Mouse (Mus musculus) heart, adult 2 months (tissue): ENCODE results near the gene Cenpm. TPM values are rescaled to one million over a fixed set of nuclear protein-coding genes. Genes with fewer than 3 reads are reported as not detected.

Experiments used
- DNase-seq, 2 experiments: peaks; one replicate each; pipeline ENCODE4 v3.0.0; 2021
- H3K27ac ChIP-seq: fragments of 200-600 bp; 2 replicates; pipeline ENCODE4 v1.8.1; 2022
- H3K27me3 ChIP-seq: fragments of 200-500 bp; 2 replicates; pipeline ENCODE4 v1.6.1; 2012; ENCODE audit warnings: mild to moderate bottlenecking, low read length, inconsistent platforms, mixed read lengths; ENCODE audit not compliant: control insufficient read depth, insufficient read depth
- H3K36me3 ChIP-seq: fragments of 200-500 bp; 2 replicates; pipeline ENCODE4 v1.6.1; 2012; ENCODE audit warnings: low read length, inconsistent platforms; ENCODE audit not compliant: control insufficient read depth, insufficient read depth
- H3K4me1 ChIP-seq: fragments of 200-500 bp; 2 replicates; pipeline ENCODE4 v1.6.1; 2011; ENCODE audit warnings: low read length; ENCODE audit not compliant: control insufficient read depth, insufficient read depth
- H3K4me3 ChIP-seq: fragments of 200-600 bp; 2 replicates; pipeline ENCODE4 v1.8.1; 2022
- H3K79me2 ChIP-seq: fragments of 200-500 bp; replicated peaks from 2 replicates; pipeline ENCODE4 v1.6.1; 2012; ENCODE audit warnings: mild to moderate bottlenecking, inconsistent platforms, low read length, moderate library complexity, mixed read lengths; ENCODE audit not compliant: control insufficient read depth, insufficient read depth
- H3K9ac ChIP-seq: fragments of 200-500 bp; 2 replicates; pipeline ENCODE4 v1.6.1; 2012; ENCODE audit warnings: low read depth, mild to moderate bottlenecking, control low read depth, inconsistent platforms, low read length, mixed read lengths
- CTCF ChIP-seq: fragments of 200-600 bp; IDR thresholded peaks from 2 replicates; pipeline ENCODE4 v1.8.1; 2022; ENCODE audit warnings: antibody characterized with exemption, mild to moderate bottlenecking, moderate library complexity
- EP300 ChIP-seq: fragments of 200-500 bp; IDR thresholded peaks from 2 replicates; pipeline ENCODE4 v1.6.1; 2011; ENCODE audit warnings: low read depth, low read length, control low read depth; ENCODE audit not compliant: insufficient read depth
- POLR2A ChIP-seq: fragments of 200-500 bp; IDR thresholded peaks from 2 replicates; pipeline ENCODE4 v1.6.1; 2011; ENCODE audit warnings: mild to moderate bottlenecking, low read depth, low read length, control low read depth; ENCODE audit not compliant: insufficient read depth
- WGBS: fragments of 180-500 bp; shearing (Covaris S2); methylation state at CpG from one replicate; pipeline ENCODE4 v1.1.7; 2018; 5-methylcytosine and 5-hydroxymethylcytosine counted together
- intact Hi-C: fragments of 180-260 bp; cut with DNase I; formaldehyde crosslinking; loops from one replicate; pipeline ENCODE4 v1.15.1; 2025
- polyA plus RNA-seq: library from polyadenylated mRNA; depleted of rRNA; stranded (reverse); fragments of >200 nt; gene quantifications from 2 replicates; pipeline ENCODE4 v1.2.3, GENCODE M21; 2012
- total RNA-seq, 2 experiments: library from RNA; stranded (reverse); gene quantifications; 2 replicates each; pipeline ENCODE4 v1.2.3; 2021

The Cenpm gene
- total and polyA plus RNA-seq, 3 experiments, result 0.39 to 1.7 (median 0.42) TPM

DNA sequence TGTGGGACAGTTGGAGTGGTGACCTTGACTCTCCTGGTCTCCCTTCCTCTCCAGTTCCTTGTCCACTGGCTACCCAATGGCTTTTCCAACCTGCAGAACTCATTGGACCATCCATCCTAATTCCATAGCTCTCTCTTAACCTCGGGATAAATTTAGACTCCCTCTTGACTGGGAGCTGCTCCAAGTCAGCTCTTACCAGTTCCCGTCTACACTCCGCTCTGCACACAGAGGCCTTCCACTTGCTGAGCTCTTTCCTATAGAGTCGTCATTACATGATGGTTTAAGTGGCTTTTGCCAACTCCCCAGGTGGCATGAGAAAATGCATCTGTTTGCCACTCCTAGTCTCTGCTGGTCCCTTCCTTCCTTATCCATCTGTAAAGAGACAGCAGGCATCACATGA lies 36.1 kb upstream of the Cenpm start:
- no peaks in the 10 kb centered on the region for H3K36me3 ChIP-seq
- no peaks in the 10 kb centered on the region; the same call in 1 of the 2 replicates for H3K27me3 ChIP-seq
- H3K4me1 ChIP-seq, result peaks cover 2% of the 10 kb centered on the region; the same call in 1 of the 2 replicates
- no peak overlapping the region for H3K4me3 ChIP-seq
- WGBS, result 36% methylated on average over 4 of the region's 4 CpGs
- H3K27ac ChIP-seq, result no peak overlapping the region
- intact Hi-C loops, result no loop called here
- DNase-seq, result no peak
- no peak overlapping the region for H3K9ac ChIP-seq
- H3K79me2 ChIP-seq, result no peaks in the 10 kb centered on the region
- TF ChIP-seq EP300 (no peak), CTCF (no peak), POLR2A (no peak)

DNA sequence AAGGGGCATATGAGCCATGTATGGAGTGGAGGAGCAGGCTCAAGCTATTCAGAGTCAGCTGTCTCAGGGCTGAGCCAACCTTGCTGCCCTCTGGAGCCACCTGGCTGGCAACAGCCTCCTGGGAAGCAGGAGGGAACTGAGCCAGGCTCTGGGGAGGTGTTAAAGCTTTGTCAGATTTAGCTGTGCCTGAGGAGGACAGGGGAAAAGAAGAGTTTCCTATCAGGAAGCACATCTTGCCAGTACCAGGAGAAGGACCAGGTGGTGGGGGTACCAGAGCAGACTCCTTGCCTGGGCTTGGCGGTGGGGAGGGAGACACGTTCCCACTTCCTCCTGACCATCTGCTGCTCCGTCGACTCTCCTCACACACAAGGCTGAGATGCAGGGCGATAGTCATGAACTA lies 33.0 kb upstream of the Cenpm start:
- no peaks in the 10 kb centered on the region for H3K79me2 ChIP-seq
- TF ChIP-seq CTCF (no peak), POLR2A (no peak), EP300 (no peak)

DNA sequence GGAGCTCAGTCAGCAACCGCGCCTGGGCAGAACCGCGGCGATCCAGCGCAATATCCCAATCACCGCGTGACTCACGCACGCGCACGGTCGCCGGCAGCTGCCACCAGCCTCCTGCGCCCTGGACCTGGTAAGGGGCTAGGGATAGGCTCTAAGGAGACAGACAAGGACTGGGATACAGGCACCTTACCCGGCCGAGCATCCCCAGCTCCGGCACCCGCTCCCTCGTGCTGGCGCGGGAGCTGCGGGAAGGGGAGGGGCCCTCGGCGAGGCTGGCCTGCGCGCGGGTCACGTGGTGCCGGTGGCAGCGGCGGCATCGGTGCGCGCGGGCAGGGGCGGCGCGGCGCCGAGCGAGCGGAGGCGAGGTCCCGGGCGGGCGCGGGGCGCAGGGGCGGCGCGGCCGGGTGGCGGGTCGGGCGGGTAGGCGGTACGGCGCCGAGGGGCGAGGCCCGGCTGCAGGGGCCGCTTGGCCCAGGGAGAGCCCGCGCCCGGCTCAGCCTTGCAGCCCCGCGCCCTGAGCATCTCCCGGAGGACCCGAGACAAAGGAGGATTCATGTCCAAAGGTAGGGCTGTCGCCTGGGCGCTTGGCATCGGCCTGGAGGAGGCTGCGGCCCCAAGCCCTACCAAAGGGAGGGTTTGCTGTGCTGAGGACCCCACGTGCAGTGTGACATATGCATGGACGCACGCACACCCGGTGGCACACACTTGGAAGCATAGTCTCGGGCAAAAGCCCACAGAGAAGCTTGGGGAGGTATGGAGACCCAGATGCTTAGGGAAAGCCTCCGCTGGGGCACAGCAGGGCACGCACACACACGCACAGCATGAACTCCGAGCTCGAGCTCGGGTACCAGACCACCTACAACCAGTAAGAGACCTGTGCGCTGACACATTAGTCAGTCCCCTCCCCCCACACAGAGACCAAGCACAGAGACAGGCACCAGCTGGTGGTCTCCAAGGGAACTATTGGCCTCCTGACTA lies 30.7 kb upstream of the Cenpm start:
- intact Hi-C loops, result no loop called here
- 2% methylated on average over 86 of the region's 86 CpGs for WGBS
- Histone ChIP-seq H3K27me3 (peaks cover 5% of the 10 kb centered on the region), H3K4me1 (no peaks in the 10 kb centered on the region; the same call in 1 of the 2 replicates), H3K36me3 (no peaks in the 10 kb centered on the region), H3K9ac (no peak overlapping the region), H3K4me3 (peak overlapping the region; percentile 18; the same call in 1 of the 2 replicates), H3K79me2 (no peaks in the 10 kb centered on the region), H3K27ac (no peak overlapping the region)
- no peak for TF ChIP-seq POLR2A
- TF ChIP-seq EP300, result no peak
- no peak for TF ChIP-seq CTCF
- peak; percentile 21 to 30 for DNase-seq

More for the DNA sequence above, 33.0 kb upstream of the Cenpm start:
- DNase-seq, result no peak
- Histone ChIP-seq H3K27ac (no peak overlapping the region), H3K4me1 (peaks cover 2% of the 10 kb centered on the region; the same call in 1 of the 2 replicates), H3K36me3 (no peaks in the 10 kb centered on the region), H3K4me3 (no peak overlapping the region), H3K9ac (no peak overlapping the region), H3K27me3 (peaks cover 5% of the 10 kb centered on the region)
- WGBS, result 54% methylated on average over 5 of the region's 5 CpGs
- intact Hi-C loops, result no loop called here

DNA sequence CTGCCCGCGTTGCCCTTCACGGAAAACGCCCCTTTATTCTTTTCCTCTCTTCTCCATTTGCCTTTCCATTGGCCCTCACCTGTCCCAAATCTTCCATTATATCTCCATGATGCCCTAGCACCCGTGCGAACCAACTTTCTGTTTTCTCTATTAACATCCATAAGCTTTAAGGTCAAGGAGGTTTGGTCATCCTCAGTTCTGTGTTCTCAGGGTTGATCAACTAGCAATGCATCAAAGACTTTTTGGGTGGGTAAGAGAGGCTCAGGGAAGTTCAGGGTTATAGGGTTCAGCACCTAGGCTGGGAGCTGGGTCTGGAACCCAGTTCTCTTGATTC lies 30.0 kb upstream of the Cenpm start, which contains the start of gene Sept3:
Gene Sept3, plus strand, starts transcription at position 301 of the 334 bp plus-strand sequence.
- intact Hi-C loops, result no loop called here
- Histone ChIP-seq H3K4me1 (no peaks in the 10 kb centered on the region), H3K79me2 (no peaks in the 10 kb centered on the region), H3K4me3 (peak within 1 kb of the TSS; percentile 18; the same call in 1 of the 2 replicates), H3K9ac (no peak within 1 kb of the TSS), H3K27ac (no peak within 1 kb of the TSS), H3K36me3 (no peaks in the 10 kb centered on the region), H3K27me3 (peaks cover 5% of the 10 kb centered on the region)
- DNase-seq, result no peak
- 25% methylated on average over 6 of the region's 6 CpGs for WGBS
- TF ChIP-seq EP300, result no peak
- TF ChIP-seq POLR2A, result no peak
- TF ChIP-seq CTCF, result no peak

DNA sequence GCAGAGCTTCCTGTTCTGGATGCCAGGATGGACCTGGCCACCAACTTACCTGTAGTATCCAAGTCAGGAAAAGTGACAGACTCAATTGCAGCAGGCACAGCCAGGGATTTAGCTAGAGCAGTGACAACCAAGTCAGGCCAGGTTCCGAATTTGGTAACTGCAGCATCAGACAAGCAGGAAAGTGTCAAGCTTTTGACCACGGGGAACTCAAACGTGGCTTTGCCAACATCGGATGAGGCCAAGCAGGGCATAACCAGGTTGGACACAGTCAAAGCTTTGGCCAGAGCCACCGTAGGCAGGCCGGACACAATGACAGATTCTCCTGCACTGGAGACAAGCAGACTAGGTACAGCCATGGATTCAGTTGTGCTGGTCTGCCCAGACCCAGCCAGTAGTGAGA lies 27.7 kb upstream of the Cenpm start:
- no peak overlapping the region for H3K4me3 ChIP-seq
- no peaks in the 10 kb centered on the region for H3K36me3 ChIP-seq
- no peaks in the 10 kb centered on the region for H3K79me2 ChIP-seq
- no peak overlapping the region for H3K9ac ChIP-seq
- DNase-seq, result no peak
- 78% methylated on average over 6 of the region's 6 CpGs for WGBS
- no peak overlapping the region for H3K27ac ChIP-seq
- no peaks in the 10 kb centered on the region for H3K4me1 ChIP-seq
- TF ChIP-seq EP300, result no peak
- TF ChIP-seq POLR2A, result no peak
- TF ChIP-seq CTCF, result no peak
- H3K27me3 ChIP-seq, result peaks cover 5% of the 10 kb centered on the region
- intact Hi-C loops, result no loop called here

DNA sequence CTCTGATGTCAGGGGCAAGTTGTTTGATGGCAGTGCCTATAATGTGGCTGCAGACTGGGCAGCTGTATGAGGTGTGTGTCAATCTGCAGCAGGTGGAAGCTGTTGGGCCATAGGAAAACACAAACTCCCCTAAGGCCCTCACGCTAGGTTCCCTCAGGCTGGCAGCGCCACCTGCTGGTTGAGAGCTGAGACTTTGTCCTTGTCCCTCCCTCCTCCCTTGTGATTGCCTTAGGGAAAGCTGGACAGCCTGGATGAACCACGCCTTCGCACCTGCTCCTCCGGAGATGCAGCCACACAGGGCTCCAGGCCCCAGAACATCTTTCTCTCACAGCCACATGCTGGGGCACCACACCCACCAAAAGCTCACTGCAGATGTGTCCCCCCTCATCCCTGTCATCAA lies 26.7 kb upstream of the Cenpm start:
- Histone ChIP-seq H3K4me1 (no peaks in the 10 kb centered on the region), H3K27ac (no peak overlapping the region), H3K79me2 (no peaks in the 10 kb centered on the region), H3K36me3 (no peaks in the 10 kb centered on the region), H3K9ac (no peak overlapping the region), H3K4me3 (no peak overlapping the region), H3K27me3 (peaks cover 5% of the 10 kb centered on the region)
- TF ChIP-seq CTCF (peak; percentile 82), POLR2A (no peak), EP300 (no peak)
- intact Hi-C loops, result no loop called here
- WGBS, result 7% methylated on average over 5 of the region's 5 CpGs
- peak; percentile 32 to 67 for DNase-seq
